In genomic region chr6:122636666-122637065, GRCm38 (mm10) we compare ENCODE assay signal across 31 mouse cellular contexts. TPM values are rescaled to one million over a fixed set of nuclear protein-coding genes. Genes with fewer than 3 reads are reported as not detected.
A peak's percentile ranks its signal among the peaks of the same experiment; 100 is the strongest.
DNase-seq lines count a peak whose midpoint lies in the region; ATAC-seq lines count a peak whose summit lies in the region.
"Had no signal": no experiment of that assay in that cellular context is flagged by ENCODE, and none has a peak within 500 bp of the region (broad histone marks: within the 10 kb centered on the region; RNA-seq: fewer than 3 reads in every experiment).

No protein-coding gene starts in this region.

- H3K27me3 ChIP-seq in kidney, embryonic 14.5 days (ENCODE audit: control insufficient read depth, insufficient read depth, low read length), result no peaks in the 10 kb centered on the region
- no peaks in the 10 kb centered on the region for H3K27me3 ChIP-seq in forebrain, embryonic 16.5 days (replicated peaks; ENCODE audit: control insufficient read depth, insufficient read depth, low read length)
- H3K27me3 ChIP-seq: embryonic facial prominence, embryonic 12.5 days; hindbrain, embryonic 13.5 days; liver, embryonic 15.5 days; midbrain, embryonic 12.5 days had no signal

- ATAC-seq in kidney, embryonic 14.5 days (ENCODE audit: low FRiP score, low TSS enrichment), result no peak
- ATAC-seq in monocyte, adult 5-6 weeks (replicated peaks; ENCODE audit: insufficient number of reproducible peaks, low FRiP score, low TSS enrichment, poor library complexity, severe bottlenecking), result peak; percentile 24; the same call in 1 of the 2 replicates
- no peak for ATAC-seq in forebrain, embryonic 16.5 days
- ATAC-seq: forebrain, postnatal 0 days had no signal

- H3K9ac ChIP-seq in kidney, embryonic 14.5 days (ENCODE audit: low read depth, low read length), result no peak overlapping the region
- H3K9ac ChIP-seq in forebrain, embryonic 16.5 days (replicated peaks; ENCODE audit: low read depth, low read length), result no peak overlapping the region
- H3K9ac ChIP-seq: embryonic facial prominence, embryonic 12.5 days; forebrain, postnatal 0 days; hindbrain, embryonic 13.5 days; liver, embryonic 15.5 days; midbrain, embryonic 12.5 days had no signal

- no peaks in the 10 kb centered on the region for H3K36me3 ChIP-seq in kidney, embryonic 14.5 days (ENCODE audit: control insufficient read depth, insufficient read depth, low read length)
- no peaks in the 10 kb centered on the region for H3K36me3 ChIP-seq in forebrain, embryonic 16.5 days (ENCODE audit: control insufficient read depth, insufficient read depth)
- H3K36me3 ChIP-seq: embryonic facial prominence, embryonic 12.5 days; G1E; heart, embryonic 10.5 days; hindbrain, embryonic 13.5 days; liver, embryonic 15.5 days; midbrain, embryonic 12.5 days had no signal

- H3K4me2 ChIP-seq in kidney, embryonic 14.5 days (replicated peaks; ENCODE audit: low read depth, low read length), result no peak overlapping the region
- H3K4me2 ChIP-seq in forebrain, embryonic 16.5 days (ENCODE audit: low read length), result no peak overlapping the region
- H3K4me2 ChIP-seq: embryonic facial prominence, embryonic 12.5 days; hindbrain, embryonic 13.5 days; liver, embryonic 15.5 days; midbrain, embryonic 12.5 days had no signal

- no peak overlapping the region for H3K27ac ChIP-seq in kidney, embryonic 14.5 days (ENCODE audit: low read depth, low read length)
- 0 out of 2 replicates have a peak overlapping the region, but pooled peaks have one; percentile 29 for H3K27ac ChIP-seq in brown adipose tissue, adult 24 weeks (replicated peaks; ENCODE audit: low read depth, low read length)
- no peak overlapping the region for H3K27ac ChIP-seq in forebrain, embryonic 16.5 days (ENCODE audit: low read length)
- H3K27ac ChIP-seq: embryonic facial prominence, embryonic 12.5 days; heart, embryonic 10.5 days; hindbrain, embryonic 13.5 days; liver, embryonic 15.5 days; midbrain, embryonic 12.5 days had no signal

- 85% methylated on average over 3 of the region's 3 CpGs for WGBS in kidney, embryonic 14.5 days
- 86% methylated on average over 3 of the region's 3 CpGs for WGBS in forebrain, embryonic 16.5 days

- H3K4me1 ChIP-seq in kidney, embryonic 14.5 days (ENCODE audit: control insufficient read depth, insufficient read depth, low read length), result no peaks in the 10 kb centered on the region
- H3K4me1 ChIP-seq in brown adipose tissue, adult 24 weeks (ENCODE audit: control insufficient read depth, insufficient read depth, insufficient read length, low read length), result no peaks in the 10 kb centered on the region
- no peaks in the 10 kb centered on the region for H3K4me1 ChIP-seq in forebrain, embryonic 16.5 days (replicated peaks; ENCODE audit: control insufficient read depth, insufficient read depth, low read length)
- H3K4me1 ChIP-seq: embryonic facial prominence, embryonic 12.5 days; heart, embryonic 10.5 days; hindbrain, embryonic 13.5 days; liver, embryonic 15.5 days; midbrain, embryonic 12.5 days had no signal

- H3K9me3 ChIP-seq in kidney, embryonic 14.5 days (ENCODE audit: control insufficient read depth, low read length), result no peaks in the 10 kb centered on the region
- H3K9me3 ChIP-seq in forebrain, embryonic 16.5 days (ENCODE audit: control insufficient read depth, low read length), result no peaks in the 10 kb centered on the region
- H3K9me3 ChIP-seq: embryonic facial prominence, embryonic 12.5 days; G1E; heart, embryonic 10.5 days; hindbrain, embryonic 13.5 days; liver, embryonic 15.5 days; midbrain, embryonic 12.5 days had no signal

- DNase-seq in kidney, adult 8-10 months, result peak; percentile 35 to 79
- DNase-seq in NIH3T3 (ENCODE audit: low read depth), result peak; percentile 11
- DNase-seq in ovary, adult 18-20 months (ENCODE audit: low spot score), result no peak
- DNase-seq: adrenal gland, postnatal 10 days; cerebellum, adult 2 months; forebrain, postnatal 0 days; heart, postnatal 10 days; lung, postnatal 14 days; right cerebral cortex, adult 18-20 months; spleen, adult 18-20 months; thymus, adult 18-20 months had no signal

- no peak overlapping the region for H3K4me3 ChIP-seq in kidney, embryonic 14.5 days (ENCODE audit: low read length)
- H3K4me3 ChIP-seq in brown adipose tissue, adult 24 weeks (ENCODE audit: insufficient read depth, low read depth, low read length), result no peak overlapping the region
- H3K4me3 ChIP-seq in forebrain, embryonic 16.5 days (replicated peaks; ENCODE audit: low read length), result no peak overlapping the region
- H3K4me3 ChIP-seq: embryonic facial prominence, embryonic 12.5 days; heart, embryonic 10.5 days; hindbrain, embryonic 13.5 days; liver, embryonic 15.5 days; midbrain, embryonic 12.5 days; myocyte had no signal

RNA-seq across cellular contexts. Expression of gene Dppa3, which starts 10.5 kb away (rescaled TPM):
- polyA plus RNA-seq in kidney, embryonic 14.5 days (2014; fragmentation: Nextera tagmentation; extraction: Ambion mirVana), result not detected in 2 replicates
- not detected in 2 replicates for polyA plus RNA-seq in brown adipose tissue, adult 24 weeks (2012; ENCODE audit: insufficient read depth, insufficient read length, missing spikeins)
- 8.6 TPM in 1 of 3 replicates, not detected in the others for total RNA-seq in monocyte, adult 5-6 weeks (2017)
- not detected in 2 replicates for polyA plus RNA-seq in forebrain, embryonic 16.5 days (2015; fragmentation: Nextera tagmentation; extraction: Ambion mirVana)
- total RNA-seq: adrenal gland, postnatal 10 days; common myeloid progenitor, adult 5-6 weeks; forebrain, postnatal 0 days; G1E; gastrocnemius, adult 8-10 months; heart, postnatal 10 days; left cerebral cortex, adult 8-10 months; neutrophil, adult 5-6 weeks had no signal
- polyA plus RNA-seq: C2C12; cerebellum, adult 2 months; embryonic facial prominence, embryonic 12.5 days; forebrain, postnatal 0 days; G1E; heart, embryonic 10.5 days; hindbrain, embryonic 13.5 days; intestine, embryonic 14.5 days; limb, embryonic 11.5 days; liver, embryonic 15.5 days; midbrain, embryonic 12.5 days; myocyte; stomach, embryonic 14.5 days had no signal

RNA-seq across cellular contexts. Expression of gene Gdf3, which starts 26.8 kb away (rescaled TPM):
- polyA plus RNA-seq in kidney, embryonic 14.5 days (2014; fragmentation: Nextera tagmentation; extraction: Ambion mirVana), result not detected in 2 replicates
- not detected in 2 replicates for polyA plus RNA-seq in brown adipose tissue, adult 24 weeks (2012; ENCODE audit: insufficient read depth, insufficient read length, missing spikeins)
- 1.7 to 3.5 TPM (median 2.5 TPM) in 3 replicates for total RNA-seq in monocyte, adult 5-6 weeks (2017)
- polyA plus RNA-seq in forebrain, embryonic 16.5 days (2015; fragmentation: Nextera tagmentation; extraction: Ambion mirVana), result not detected in 2 replicates
- total RNA-seq: adrenal gland, postnatal 10 days; forebrain, postnatal 0 days; gastrocnemius, adult 8-10 months; heart, postnatal 10 days; left cerebral cortex, adult 8-10 months had no signal
- polyA plus RNA-seq: C2C12; embryonic facial prominence, embryonic 12.5 days; forebrain, postnatal 0 days; midbrain, embryonic 12.5 days; myocyte; stomach, embryonic 14.5 days; urinary bladder, adult 2 months had no signal

RNA-seq across cellular contexts. Expression of gene Apobec1, which starts 34.4 kb away (rescaled TPM):
- 1.3 and 2.7 TPM in 2 replicates for polyA plus RNA-seq in kidney, embryonic 14.5 days (2014; fragmentation: Nextera tagmentation; extraction: Ambion mirVana)
- 14.6 and 16.9 TPM in 2 replicates for polyA plus RNA-seq in brown adipose tissue, adult 24 weeks (2012; ENCODE audit: insufficient read depth, insufficient read length, missing spikeins)
- total RNA-seq in monocyte, adult 5-6 weeks (2017), result 129 to 219 TPM (median 170 TPM) in 3 replicates
- 4.4 and 4.9 TPM in 2 replicates for polyA plus RNA-seq in forebrain, embryonic 16.5 days (2015; fragmentation: Nextera tagmentation; extraction: Ambion mirVana)
